Mouse (Mus musculus): ENCODE measurements around the gene Brpf1.
"Not testable (repeated sequence)": the region's sequence is repeated elsewhere in the genome, so short reads cannot be mapped to it uniquely, and the experiment has no call there.

Brpf1 gene

DNA sequence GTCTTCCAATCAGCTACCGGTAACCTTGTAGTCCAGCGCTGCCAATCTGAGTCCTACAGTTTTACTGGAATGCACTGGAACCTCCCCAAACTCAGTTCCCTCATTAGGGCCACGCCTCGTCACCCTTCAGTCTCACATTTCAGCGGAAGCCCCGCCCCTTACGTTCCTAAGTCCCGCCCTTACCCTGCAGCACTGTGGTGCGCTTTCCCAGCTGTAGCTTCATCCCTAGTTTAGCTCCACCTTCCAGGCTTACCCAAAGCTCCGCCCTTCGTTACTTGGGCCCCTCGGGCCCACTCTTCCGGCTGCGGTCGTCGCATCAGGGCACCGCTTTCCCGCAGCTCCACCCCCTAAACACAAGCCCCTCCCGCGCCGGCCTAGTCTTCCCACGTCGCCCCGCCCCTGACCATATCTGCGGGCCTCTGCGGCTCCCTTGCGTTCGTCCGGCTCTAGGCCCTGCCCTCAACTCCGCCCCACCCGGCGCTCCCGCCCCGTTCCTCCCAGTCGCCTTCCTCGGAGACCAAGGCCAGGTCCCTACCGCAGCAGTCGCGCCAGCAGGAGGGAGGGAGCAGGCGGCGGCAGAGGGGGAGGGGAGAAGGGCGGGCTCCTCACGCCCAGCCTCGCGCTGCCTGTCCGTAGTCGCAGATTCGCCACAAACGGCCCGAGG, 483 bp upstream of the Brpf1 start:
- ATAC-seq (ENCODE audit: insufficient number of reproducible peaks, low FRiP score, low TSS enrichment), result peak; percentile 91

DNA sequence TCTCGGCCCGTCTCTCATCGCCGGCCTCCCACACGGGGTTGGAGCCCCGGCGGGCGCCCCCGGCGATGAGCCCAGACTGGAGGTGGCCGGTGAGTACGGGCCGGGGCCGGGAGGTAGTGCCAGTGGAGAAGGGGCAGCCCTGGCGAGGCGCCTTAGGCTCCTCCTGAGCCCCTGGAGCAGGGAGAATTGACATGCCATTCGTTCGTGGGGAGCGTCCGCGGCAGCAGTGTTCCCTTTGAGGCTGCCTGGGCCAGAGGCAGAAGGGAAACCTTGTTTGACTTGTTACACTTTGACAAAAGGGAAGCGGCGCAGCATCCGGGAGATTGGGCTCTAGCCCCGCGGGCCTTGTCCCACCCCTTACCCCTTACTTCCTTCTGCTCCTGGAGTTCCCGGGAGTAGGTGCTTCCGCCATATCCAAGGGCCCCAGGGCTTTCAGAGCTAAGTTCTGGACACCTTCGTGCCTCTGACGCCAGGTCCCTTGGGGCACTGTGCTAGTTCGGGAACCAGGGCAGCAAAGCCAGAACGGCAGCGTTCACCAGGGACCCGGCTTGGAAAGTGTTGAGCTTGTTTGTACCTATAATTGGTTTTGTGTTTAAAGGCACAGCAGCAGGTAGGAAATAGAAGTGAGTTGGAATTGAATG, 664 bp downstream of the Brpf1 start:
- no peak for ATAC-seq (ENCODE audit: insufficient number of reproducible peaks, low FRiP score, low TSS enrichment)

DNA sequence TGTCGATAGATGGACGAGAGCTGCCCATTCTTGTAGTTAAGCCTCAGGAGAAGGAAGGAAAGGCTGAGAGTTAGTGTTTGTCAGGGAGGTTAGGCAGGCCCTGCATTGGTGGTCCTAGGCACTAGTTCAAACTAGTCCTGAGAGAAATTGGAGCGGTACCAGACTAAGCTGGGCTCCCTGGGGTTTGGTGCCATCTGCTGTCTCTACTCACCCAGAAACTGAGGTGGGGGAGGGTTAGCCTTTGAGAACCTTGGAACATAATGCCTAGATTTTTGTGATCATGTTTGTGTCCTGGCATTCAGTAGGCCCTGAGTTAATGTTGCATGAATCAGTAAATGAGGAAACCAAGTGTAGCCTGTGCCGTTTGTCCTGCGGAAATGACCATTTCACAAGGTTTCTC, 1.2 kb downstream of the Brpf1 start:
- ATAC-seq (ENCODE audit: insufficient number of reproducible peaks, low FRiP score, low TSS enrichment), result no peak

DNA sequence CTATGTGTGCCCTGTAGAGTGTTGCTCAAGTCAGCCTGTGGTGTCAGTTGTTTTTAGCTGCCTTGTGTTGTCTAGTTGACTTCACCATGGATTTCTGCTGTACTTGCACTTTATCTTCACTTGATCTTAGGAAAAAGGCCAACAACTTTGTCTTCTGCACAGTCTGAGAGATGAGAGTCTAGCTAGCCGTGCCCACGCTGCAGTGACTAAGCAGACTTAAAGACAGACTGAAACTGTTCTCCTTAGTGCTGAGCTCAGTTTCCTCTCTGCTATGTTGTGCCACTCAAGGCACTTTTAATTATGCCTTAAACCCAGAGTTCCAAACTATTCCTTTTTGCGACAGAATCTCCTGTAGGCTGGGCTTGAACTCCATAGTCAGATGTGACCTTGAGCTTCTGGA, 9.0 kb downstream of the Brpf1 start:
- no peak for ATAC-seq (ENCODE audit: insufficient number of reproducible peaks, low FRiP score, low TSS enrichment)

DNA sequence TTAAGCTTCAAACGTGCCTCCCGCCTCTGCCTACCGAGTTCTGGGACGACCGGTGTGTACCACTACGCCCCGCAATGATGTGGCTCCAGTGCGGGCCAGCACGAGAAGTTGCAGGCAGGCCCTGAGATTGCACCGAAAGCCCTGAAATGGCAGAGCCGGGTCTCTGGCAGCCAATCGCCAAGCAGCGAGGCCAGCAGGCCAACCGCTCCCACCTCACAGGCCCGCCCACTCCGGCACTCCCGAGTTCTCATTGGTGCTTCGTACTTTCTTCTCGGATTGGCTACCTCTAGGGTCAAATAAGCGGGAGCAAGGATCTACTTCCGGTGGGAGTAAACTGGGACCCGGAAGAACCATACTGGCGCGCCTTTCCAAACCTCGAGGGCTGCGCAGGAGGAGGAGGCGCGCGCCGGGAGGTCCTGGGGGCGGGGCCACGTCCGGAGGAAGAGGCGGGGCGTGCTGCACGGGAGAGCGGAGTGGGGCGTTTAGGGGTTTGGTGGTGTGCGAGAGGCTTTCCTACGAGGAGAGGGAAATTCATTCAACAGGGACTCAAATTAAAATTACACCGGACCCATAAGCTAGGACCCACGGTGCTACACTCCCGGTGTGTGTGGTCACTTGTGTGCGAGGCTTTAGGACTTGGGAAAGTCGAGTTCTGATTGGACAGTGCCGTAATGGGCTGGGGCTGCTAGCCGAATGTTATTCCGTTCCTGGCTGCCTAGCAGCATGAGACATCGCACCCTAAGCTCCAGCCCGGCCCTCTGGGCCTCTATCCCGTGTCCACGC, 19.8 kb downstream of the Brpf1 start, which contains the start of gene Ogg1:
TSS of gene Ogg1 (plus strand) at position 440 of the 783 bp plus-strand sequence.
- ATAC-seq (ENCODE audit: insufficient number of reproducible peaks, low FRiP score, low TSS enrichment), result peak; percentile 99

DNA sequence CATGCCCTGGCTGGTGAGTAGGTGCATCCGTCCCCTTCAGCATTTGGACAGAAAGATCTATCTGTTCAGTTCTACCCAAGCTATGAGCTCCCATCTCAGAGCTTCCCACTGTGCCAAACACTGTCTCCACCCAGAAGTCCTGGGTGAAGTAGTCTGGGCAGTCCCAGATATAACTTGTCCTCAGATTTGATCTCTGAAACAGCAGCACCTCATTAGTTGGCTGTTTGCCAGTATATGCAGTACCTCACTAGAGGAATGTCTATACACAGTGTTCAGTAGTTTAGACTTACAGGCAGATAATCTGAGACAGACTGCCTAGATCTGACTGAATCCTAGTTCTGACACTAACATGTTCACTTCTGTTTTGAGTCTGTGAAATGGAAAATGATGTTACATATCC, 22.5 kb downstream of the Brpf1 start:
- ATAC-seq (ENCODE audit: insufficient number of reproducible peaks, low FRiP score, low TSS enrichment), result no peak

DNA sequence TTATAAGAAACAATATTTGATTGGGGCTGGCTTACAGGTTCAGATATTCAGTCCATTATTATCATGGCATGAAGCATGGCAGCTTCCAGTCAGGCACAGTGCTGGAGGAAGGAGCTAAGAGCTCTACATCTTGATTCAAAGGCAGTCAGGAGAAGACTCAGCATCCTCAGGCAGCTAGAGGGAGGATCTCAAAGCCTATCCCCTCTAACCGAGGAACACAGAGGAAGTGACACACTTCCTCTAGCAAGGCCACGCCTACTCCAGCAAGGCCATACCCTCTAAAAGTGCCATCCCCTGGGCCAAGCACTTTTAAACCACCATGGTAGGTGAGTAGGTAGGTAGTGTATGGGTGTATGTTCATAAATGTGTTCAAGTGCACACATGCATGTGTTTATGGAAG, 23.6 kb downstream of the Brpf1 start:
- ATAC-seq (ENCODE audit: insufficient number of reproducible peaks, low FRiP score, low TSS enrichment), result no peak

DNA sequence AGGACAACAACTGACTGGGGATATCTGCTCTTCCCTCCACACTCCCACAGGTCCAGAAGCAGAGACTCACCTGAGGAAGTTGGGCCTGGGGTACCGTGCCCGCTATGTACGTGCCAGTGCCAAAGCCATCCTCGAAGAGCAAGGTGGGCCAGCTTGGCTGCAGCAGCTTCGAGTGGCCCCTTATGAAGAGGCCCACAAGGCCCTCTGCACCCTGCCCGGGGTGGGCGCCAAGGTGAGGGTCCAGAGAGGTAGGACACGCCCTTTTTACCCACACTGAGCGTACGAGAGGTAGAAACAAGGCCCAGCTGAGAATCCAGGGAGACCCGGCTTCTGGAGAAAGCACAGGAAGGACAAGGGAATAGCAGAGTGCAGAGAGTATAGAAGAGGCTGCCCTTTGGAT, 24.8 kb downstream of the Brpf1 start:
- no peak for ATAC-seq (ENCODE audit: insufficient number of reproducible peaks, low FRiP score, low TSS enrichment)

DNA sequence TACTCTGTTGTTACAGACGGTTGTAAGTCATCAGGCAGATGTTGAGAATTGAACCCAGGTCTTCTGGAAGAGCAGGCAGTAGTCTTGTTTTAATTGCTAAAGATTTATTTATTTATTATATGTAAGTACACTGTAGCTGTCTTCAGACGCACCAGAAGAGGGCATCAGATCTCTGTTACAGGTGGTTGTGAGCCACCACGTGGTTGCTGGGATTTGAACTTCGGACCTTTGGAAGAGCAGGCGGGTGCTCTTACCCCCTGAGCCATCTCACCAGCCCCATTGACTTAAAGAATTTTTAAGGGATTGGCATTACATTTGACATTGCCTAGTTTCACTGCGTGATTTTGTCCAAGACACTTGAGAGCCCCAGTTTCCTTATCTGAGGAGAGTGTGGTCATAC, 25.8 kb downstream of the Brpf1 start:
- ATAC-seq (ENCODE audit: insufficient number of reproducible peaks, low FRiP score, low TSS enrichment), result not testable (repeated sequence)

DNA sequence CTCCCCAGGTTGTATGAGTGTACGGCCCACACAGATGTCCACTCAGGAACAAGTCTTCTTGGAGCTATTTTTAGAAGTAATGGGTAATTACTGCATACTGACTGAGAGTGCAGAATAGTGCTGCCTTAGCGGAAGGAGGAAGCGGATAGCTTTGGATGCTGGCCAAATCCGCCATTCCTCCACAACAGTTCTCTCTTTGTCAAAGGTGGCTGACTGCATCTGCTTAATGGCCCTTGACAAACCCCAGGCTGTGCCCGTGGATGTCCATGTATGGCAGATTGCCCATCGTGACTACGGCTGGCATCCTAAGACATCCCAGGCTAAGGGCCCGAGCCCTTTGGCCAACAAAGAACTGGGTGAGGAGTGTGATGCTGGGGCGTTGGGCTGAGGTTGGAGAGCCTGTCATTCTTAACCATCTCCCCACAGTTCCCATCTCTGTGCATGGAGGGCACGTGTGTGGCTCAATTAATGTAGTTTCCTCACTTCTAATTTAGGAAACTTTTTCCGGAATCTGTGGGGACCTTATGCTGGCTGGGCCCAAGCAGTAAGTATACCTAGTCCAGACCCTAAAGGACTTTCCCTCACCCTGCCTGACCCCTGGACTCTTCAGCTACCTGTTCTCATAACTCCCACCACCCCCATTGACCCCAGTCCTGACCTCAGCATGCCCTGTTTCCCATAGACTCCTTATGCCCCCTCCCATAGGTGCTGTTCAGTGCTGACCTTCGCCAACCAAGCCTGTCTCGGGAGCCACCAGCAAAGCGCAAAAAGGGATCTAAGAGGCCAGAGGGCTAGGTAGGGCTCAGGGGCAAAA, 26.4 kb downstream of the Brpf1 start:
- 0 out of 2 replicates have a peak, but pooled peaks have one; percentile 41 for ATAC-seq (ENCODE audit: insufficient number of reproducible peaks, low FRiP score, low TSS enrichment)

DNA sequence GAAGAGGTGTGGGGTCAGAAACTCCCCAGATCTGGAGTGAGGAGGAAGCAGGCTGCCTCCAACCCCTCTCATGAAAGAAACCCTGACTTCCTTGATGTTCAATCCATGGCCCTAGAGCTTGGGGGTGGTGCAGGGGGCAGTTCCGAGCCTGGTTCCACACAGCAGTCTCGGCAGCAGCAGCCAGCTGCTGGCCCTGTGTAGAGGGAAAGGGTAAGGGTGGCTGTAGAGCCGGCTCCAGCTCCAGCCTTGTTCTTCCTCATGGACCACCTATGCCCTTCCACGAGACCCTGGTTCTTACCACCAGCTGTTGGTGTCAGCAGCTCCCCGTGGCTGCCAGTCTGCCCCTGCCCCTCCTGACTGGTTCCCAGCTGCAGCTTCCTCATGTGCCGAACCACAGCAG, 27.3 kb downstream of the Brpf1 start:
- no peak for ATAC-seq (ENCODE audit: insufficient number of reproducible peaks, low FRiP score, low TSS enrichment)

DNA sequence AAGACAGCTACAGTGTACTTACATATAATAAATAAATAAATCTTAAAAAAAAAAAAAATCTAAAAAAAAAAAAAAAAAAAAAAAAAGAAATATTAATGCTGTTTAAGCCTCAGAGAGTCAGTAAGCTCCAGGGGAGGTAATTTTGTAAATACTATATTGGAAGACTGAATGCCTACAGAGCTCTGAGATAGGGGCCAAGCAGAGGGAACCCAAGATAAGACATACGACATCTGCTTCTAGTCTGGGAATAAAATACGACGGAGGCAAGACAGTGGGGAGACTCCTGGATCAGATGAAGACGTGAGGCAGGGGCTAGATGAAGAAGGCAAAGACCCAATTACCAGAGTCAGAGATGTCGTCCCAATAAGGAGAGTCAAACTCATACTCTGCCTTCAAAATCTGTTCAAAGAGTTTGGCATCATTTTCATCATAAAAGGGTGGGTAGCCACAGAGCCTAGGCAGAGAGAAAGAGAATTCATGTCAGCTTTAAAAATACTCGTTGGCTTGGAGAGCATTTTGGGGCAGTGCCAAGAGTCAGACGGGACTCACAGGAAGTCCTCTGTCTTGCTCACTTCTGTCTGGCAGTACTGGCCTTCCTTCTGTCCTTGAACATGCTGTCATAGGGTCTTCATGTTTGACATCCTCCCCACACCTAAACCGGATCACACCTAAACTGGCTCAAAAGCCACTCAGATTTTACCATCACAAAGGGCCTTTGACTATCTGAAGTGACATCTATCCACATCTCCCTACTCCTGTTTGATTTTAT, 30.1 kb downstream of the Brpf1 start:
- no peak for ATAC-seq (ENCODE audit: insufficient number of reproducible peaks, low FRiP score, low TSS enrichment)

DNA sequence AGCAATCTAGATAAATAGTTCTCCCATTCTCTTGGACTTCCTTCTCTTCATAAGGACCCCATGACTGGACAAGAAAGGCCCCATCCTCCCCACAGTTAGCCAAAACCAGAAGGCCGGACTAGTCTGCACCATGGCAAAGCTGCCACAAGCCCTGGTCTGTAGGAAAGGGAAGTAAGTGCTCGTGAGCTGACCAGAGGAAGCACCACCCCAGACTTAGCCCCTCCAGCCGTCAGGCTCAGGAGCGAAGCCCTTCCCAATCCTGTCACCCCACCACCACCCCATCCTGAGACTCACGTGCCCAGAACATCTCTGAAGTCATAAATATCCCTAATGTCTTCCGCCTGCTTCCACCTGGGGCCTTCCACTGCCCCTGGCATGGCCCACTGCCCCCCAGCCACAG, 34.6 kb downstream of the Brpf1 start:
- no peak for ATAC-seq (ENCODE audit: insufficient number of reproducible peaks, low FRiP score, low TSS enrichment)

DNA sequence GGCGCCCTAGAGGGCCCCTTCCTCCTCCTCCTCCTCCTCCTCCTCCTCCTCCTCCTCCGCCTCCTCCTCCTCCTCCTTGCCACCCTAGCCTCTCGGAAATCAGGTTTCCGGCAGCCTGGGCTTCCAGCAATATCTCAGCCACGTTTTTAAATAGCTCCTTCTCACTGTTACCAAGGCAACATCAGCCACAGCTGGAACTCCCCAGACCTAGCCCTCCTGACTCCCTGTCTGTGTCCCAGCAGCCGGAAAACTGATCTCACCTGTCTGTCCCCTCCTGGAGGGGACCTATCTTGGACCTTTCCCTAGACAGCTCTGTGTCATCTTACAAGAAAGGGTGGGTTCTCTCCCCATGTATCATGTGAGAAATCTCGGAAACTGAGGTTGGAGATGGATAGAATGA, 35.4 kb downstream of the Brpf1 start:
- no peak for ATAC-seq (ENCODE audit: insufficient number of reproducible peaks, low FRiP score, low TSS enrichment)

DNA sequence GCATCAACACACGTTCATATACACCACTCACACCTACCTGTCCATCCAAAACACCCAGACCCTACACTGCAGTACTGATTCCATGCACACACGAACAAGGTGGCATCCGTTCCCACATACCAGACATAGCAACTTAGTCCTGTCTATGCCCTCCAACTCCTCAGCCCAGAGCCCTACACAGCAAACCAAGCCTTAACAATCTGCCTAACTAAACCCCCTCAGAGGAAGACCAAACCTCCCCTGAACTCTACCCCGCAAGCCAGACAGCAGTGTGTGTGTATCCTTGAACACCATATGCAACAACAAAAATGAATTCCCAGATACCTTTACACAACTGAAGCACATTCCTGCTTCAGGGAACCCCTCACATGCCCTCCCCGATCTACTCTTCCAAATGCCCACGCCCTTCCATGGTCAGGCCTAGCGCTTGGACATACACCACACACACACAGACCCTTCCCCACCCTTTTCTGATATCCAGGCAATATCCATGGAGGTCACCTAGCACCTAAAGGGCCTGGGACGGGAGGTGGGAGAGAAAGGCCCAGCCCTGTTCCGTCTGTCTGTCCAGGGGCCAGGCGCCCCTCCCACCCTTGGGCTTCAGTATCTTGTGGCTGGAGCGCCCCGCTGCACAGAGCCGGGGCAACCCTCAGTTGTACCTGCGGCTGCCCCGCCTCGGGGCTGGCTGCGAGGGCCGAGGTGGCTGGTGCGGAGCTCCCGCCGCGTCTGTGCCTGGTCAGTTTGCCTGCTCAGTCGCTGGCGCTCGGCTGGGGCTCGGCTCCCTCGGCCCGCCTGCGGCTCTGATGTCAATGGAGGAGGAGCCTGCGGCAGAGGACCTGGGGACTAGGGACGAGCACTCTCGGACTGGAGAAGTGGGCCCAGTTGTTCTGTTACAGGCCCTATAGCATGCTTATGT, 36.5 kb downstream of the Brpf1 start, which contains the start of gene Camk1:
TSS of gene Camk1 (minus strand) at position 808 of the 916 bp plus-strand sequence.
- peak; percentile 93 for ATAC-seq (ENCODE audit: insufficient number of reproducible peaks, low FRiP score, low TSS enrichment)

DNA sequence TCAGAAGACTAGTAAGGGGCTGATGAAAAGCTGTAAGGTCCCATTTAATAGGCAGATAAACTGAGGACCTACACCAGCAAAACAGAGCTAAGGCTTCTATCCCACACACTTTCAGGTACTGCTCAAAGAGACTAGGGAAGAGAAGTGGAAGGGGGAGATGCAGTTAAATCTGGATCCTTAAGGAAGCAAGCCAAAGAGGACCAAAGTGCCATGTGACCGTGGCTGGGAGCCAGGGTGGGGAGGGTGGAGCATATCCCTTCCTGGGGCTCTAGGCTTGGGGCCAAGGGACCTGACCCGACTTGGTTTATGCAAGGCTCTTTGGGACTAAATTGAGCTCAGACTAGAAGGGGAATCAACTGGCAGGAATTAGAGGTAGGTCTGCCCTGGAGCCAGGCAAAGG, 37.4 kb downstream of the Brpf1 start:
- ATAC-seq (ENCODE audit: insufficient number of reproducible peaks, low FRiP score, low TSS enrichment), result no peak

DNA sequence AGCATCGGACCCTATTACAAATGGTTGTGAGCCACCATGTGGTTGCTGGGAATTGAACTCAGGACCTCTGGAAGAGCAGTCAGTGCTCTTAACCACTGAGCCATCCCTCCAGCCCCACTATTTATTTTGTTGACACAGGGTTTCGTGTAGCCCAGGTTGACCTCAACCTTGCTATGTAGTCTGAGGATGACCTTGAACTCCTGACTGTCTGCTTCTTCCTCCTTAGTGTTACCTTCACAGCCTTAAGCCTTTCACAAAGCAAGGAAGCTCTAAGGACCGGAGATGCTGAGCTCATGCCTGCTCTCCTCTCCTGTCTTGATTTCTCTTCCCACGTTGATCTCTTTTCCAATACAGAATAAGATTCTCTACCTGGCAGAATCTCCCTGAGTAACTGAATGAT, 40.0 kb downstream of the Brpf1 start:
- no peak for ATAC-seq (ENCODE audit: insufficient number of reproducible peaks, low FRiP score, low TSS enrichment)

DNA sequence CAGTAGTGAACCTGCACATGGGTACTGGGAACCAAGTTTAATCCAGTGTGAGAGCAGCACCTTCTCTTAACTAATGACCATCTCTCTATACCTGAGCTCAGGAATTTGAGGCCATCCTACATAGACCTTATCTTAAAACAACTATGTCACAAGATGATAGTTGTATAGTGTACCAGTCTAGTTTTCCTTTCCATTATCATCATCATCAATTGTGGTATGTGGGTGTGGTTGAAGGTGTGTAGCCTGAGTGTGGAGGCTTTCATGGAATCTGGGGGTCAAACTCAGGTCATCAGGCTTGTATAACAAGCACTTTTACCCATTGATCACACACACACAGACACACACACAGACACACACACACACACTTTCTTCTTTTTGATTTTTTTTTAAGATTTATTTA, 43.6 kb downstream of the Brpf1 start:
- no peak for ATAC-seq (ENCODE audit: insufficient number of reproducible peaks, low FRiP score, low TSS enrichment)

DNA sequence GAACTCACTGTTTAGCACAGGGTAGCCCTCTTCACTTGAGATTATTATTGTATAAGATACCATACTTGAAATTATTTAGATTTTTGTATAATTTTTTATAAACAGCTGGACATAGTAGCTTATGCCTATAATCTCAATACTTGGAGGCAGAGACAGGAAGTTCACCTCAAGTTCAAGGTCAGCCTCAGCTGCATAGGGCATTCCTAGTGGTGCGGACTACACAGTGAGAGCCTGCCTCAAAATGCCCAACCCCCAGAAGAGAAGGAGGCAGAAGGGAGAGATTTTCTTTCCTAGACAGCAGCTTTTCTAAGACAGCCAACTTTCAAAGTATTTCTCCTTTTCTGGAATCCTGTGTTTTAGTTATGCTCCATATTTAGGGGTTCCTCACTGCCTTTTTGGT, 44.2 kb downstream of the Brpf1 start:
- no peak for ATAC-seq (ENCODE audit: insufficient number of reproducible peaks, low FRiP score, low TSS enrichment)
